Comparison of ENCODE assay signal across 8 mouse cellular contexts in genomic region chr2:93333241-93333816, GRCm38 (mm10). TPM values are rescaled to one million over a fixed set of nuclear protein-coding genes. Genes with fewer than 3 reads are reported as not detected.
DNase-seq lines count a peak whose midpoint lies in the region; ATAC-seq lines count a peak whose summit lies in the region.

No protein-coding gene starts in this region.

- peak; percentile 82 for ATAC-seq in forebrain, embryonic 14.5 days
- peak; percentile 84 for ATAC-seq in neural tube, embryonic 15.5 days (ENCODE audit: low FRiP score)

- H3K9ac ChIP-seq in forebrain, embryonic 14.5 days (ENCODE audit: low read length), result peak overlapping the region; percentile 81
- H3K9ac ChIP-seq in neural tube, embryonic 15.5 days (replicated peaks), result peak overlapping the region; percentile 80

- intact Hi-C loops in heart, postnatal 10 days (cut with DNase I), result loop anchor here (1.0 to 5.0 kb wide), 6 partner anchors 57 to 261 kb away; partner anchors contain the start of gene Cd82

- peak overlapping the region; percentile 72 for H3K4me3 ChIP-seq in forebrain, embryonic 14.5 days (ENCODE audit: low read depth, low read length)
- H3K4me3 ChIP-seq in neural tube, embryonic 15.5 days (replicated peaks), result peak overlapping the region; percentile 82

- H3K27ac ChIP-seq in forebrain, embryonic 14.5 days (ENCODE audit: low read depth, low read length), result peak overlapping the region; percentile 55; the same call in 1 of the 2 replicates
- H3K27ac ChIP-seq in neural tube, embryonic 15.5 days (replicated peaks), result peak overlapping the region; percentile 81

- H3K4me1 ChIP-seq in forebrain, embryonic 14.5 days (ENCODE audit: control insufficient read depth, insufficient read depth, low read length), result peaks cover 29% of the 10 kb centered on the region
- peaks cover 58% of the 10 kb centered on the region for H3K4me1 ChIP-seq in neural tube, embryonic 15.5 days

- H3K9me3 ChIP-seq in forebrain, embryonic 14.5 days (replicated peaks; ENCODE audit: control insufficient read depth, low read length), result no peaks in the 10 kb centered on the region
- H3K9me3 ChIP-seq in neural tube, embryonic 15.5 days (replicated peaks), result no peaks in the 10 kb centered on the region

- H3K27me3 ChIP-seq in forebrain, embryonic 14.5 days (replicated peaks; ENCODE audit: control insufficient read depth, insufficient read depth, low read length), result no peaks in the 10 kb centered on the region
- H3K27me3 ChIP-seq in neural tube, embryonic 15.5 days (replicated peaks), result no peaks in the 10 kb centered on the region

- under 1% methylated on average over 29 of the region's 29 CpGs for WGBS in forebrain, embryonic 14.5 days
- WGBS in neural tube, embryonic 15.5 days, result 1% methylated on average over 29 of the region's 29 CpGs

- H3K4me2 ChIP-seq in forebrain, embryonic 14.5 days (ENCODE audit: low read length), result peak overlapping the region; percentile 100
- H3K4me2 ChIP-seq in neural tube, embryonic 15.5 days, result peak overlapping the region; percentile 98

- H3K36me3 ChIP-seq in forebrain, embryonic 14.5 days (ENCODE audit: control insufficient read depth, insufficient read depth, low read length), result no peaks in the 10 kb centered on the region
- no peaks in the 10 kb centered on the region for H3K36me3 ChIP-seq in neural tube, embryonic 15.5 days

- DNase-seq in ES-CJ7 (ENCODE audit: low read depth, low spot score), result peak; percentile 60
- DNase-seq in cerebellum, adult 11 months, result peak; percentile 86
- peak; percentile 88 for DNase-seq in forebrain, embryonic 14.5 days (ENCODE audit: low spot score)
- DNase-seq in heart, postnatal 10 days, result peak; percentile 94 to 95
- DNase-seq in kidney, postnatal 4 days, result peak; percentile 95
- DNase-seq in lung, adult 18-20 months, result peak; percentile 80 to 84
- peak; percentile 81 for DNase-seq in testis, postnatal 14 days (ENCODE audit: low spot score)

RNA-seq across cellular contexts. Expression of gene Tspan18, which starts 1.0 kb away (rescaled TPM):
- polyA plus RNA-seq in forebrain, embryonic 14.5 days (2014; fragmentation: Nextera tagmentation; extraction: Ambion mirVana), result 15.6 and 17.3 TPM in 2 replicates
- 10 to 100 TPM; 54.1 to 63.4 TPM for total RNA-seq in heart, postnatal 10 days (2021)
- 22.0 and 29.3 TPM in 2 replicates for polyA plus RNA-seq in neural tube, embryonic 15.5 days (2015; fragmentation: Nextera tagmentation; extraction: Ambion mirVana)

Comparison
In these comparisons a context has a peak if more than half of its experiments do, and no peak if none do; other contexts are left out.
1. Peak in every context shown above with its lines: DNase-seq, ATAC-seq, H3K4me3 ChIP-seq and H3K27ac ChIP-seq.